Mouse (Mus musculus) B cell, adult 2 months (primary cell): ENCODE results near the gene Gm21060.
A peak's percentile ranks its signal among the peaks of the same experiment; 100 is the strongest.
"Not testable (repeated sequence)": the region's sequence is repeated elsewhere in the genome, so short reads cannot be mapped to it uniquely, and the experiment has no call there.

Experiments
- DNase-seq, 2 experiments: peaks; one replicate each; pipeline ENCODE4 v3.0.0; 2022

Gene Gm21060

DNA sequence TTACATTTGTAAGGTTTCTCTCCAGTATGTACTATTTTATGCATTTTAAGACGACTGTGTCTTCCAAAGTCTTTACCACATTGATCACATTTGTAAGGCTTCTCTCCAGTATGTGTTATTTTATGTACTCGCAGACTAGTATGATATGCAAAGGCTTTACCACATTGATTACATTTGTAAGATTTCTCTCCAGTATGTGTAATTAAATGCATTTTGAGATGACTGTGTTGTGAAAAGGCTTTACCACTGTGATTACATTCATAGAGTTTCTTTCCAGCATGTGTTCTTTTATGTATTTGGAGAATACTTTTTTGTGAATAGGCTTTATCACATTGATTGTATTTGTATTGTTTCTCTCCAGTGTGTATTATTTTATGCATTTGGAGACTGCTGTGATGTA lies at the start of gene Gm21060:
Gm21060 (minus strand) TSS at position 101 of the 400 bp plus-strand sequence.
- DNase-seq: no peak

DNA sequence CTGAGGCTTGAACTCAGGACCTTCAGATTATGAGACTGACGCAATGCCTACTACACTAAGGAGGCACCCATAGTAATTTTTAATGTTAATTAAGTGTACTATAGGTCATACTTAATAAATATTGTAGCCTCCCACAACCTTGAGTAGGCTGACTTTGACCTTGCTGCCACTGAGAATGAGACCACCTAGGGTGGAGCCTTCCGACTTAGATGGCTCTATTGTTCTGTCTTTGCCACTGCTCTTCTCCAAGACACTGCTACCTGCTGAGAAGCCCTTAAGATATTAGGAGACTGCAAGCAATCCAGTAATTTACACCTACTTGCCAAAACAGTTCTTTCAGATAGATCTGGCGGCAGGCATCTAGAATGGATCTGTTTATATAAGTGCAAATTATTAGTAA lies 24.0 kb upstream of the Gm21060 start:
- not testable (repeated sequence) for DNase-seq

DNA sequence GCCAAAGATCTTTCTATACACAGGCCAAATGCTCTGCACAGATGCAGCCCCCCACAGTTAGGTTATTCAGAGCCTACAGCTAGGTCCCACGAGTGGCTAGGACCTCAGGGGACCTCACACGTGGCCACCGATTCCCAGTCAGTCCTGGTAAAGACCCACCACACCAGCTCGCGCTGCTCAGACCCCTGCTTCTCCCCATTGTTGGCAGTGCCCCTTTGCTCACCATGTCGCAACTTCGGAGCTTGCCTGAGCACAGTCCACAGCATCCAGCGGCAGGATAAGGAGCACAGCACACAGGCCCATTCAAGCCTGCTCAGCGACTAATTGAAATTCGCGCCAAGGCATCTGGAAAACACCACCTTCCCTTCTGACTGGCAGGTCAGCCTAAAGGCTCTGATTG lies 16.3 kb upstream of the Gm21060 start:
- DNase-seq: not testable (repeated sequence)

DNA sequence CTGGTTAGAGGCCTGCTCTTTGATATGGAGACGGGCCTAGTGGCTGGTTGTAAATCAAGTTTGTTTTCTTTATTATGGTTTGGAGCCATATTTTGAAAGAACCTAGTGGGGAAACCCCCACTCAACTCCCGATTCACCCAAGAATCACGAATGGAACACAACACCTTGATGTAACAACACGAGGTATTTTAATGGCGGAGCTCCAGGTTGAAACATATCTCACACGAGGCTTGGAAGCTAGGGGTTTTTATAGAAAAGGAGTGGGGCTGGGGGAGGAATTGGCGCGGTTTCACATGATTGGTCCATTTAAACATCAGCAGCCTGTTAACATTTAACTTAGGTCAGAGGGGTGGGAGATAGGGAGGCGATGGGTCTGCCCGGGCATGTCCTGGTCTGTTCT lies 15.5 kb upstream of the Gm21060 start:
- not testable (repeated sequence) for DNase-seq

DNA sequence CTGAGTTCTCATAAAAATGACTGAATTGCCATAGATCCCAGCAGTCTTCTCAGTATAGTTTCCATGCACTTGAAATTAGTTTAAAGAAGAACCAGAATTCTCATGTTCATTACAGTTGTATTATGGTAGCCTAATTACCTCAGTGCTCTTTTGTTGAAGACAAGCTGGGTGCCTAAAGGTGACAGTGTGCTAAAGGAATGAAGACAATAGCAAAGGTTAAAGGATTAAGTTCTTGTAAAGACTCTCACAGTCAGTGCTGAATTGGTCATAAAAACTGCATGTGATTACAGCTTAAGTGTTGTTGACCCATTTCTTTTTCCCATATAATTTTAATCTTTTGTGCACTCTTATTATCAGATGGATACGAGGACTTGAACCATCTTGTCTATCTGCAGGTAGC lies 11.2 kb upstream of the Gm21060 start:
- DNase-seq: not testable (repeated sequence)

DNA sequence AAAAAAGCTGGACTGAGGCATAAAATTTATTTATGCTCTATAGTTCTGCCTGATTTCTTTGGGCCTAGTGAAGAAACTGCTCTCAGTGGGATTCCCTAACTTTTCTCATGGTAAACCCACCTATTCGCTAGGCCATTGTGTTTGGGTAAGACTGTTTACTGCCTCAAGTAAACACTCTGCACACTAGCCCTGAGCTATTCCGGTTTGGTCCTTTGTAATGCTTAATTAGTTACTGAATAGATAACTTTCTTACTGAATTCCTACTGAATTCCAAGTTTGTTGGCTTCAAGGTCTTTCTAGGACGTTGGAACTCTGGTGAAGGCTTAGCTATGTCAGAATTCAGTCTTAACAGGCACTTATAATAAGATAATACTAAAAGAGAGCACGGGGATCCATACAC lies 11.8 kb downstream of the Gm21060 start:
- DNase-seq: not testable (repeated sequence)

DNA sequence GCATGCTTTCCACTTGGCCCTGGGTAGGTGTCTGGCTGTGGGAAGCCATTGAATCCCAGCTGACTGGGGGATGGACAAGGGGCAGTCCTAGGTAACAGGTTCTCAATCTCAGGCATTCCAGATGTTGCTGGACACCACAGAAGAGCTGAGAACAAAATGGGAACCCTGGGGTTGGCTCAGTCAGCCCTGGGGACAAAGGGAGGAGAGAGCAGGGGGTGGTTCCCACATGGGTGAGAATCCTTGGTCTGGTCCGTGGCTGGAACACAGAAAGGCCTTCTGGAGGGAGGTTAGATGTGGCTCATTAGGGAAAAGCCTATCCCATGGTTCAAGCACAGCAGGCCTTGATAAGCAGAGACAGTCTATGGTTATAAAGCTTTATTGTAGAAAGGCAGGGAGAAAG lies 13.3 kb downstream of the Gm21060 start:
- DNase-seq: no peak

DNA sequence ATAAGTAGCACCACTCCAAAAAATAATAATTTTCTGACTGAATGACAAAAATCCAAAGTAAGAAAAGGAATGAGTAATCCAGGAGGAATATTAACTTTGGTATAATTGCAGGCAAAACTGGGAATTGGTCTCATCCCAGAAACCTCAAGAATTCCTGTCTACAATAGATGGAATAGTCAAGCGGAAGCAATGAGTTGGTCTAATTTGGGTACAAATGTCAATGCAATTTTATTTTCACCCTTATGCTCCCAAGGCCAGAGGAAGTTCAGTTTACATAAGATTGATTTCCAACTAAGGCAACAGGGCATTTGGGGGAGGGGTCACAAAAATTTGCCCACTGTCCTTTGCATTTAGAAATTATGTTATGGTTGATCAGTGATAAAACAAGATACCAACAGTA lies 21.4 kb downstream of the Gm21060 start:
- DNase-seq: no peak

DNA sequence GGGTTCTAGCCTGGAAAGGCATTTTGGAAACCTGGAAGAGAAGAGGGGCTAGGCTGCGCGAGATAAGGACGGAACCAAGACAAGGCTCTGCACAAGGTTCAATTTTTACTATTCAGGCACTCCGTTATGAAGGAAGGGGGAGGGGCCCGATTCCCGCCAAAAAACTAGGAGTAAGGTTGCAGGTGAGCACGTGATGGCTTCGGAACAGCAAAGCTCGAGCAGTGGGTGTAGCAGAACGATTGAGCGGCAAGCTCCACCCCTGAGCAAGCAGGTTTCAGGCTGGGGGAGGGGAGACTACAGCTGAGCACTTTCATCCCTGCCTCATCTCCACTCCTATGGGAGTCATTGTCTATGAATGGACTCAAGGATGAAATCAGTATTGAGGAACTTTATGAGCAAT lies 27.7 kb downstream of the Gm21060 start:
- not testable (repeated sequence) for DNase-seq

DNA sequence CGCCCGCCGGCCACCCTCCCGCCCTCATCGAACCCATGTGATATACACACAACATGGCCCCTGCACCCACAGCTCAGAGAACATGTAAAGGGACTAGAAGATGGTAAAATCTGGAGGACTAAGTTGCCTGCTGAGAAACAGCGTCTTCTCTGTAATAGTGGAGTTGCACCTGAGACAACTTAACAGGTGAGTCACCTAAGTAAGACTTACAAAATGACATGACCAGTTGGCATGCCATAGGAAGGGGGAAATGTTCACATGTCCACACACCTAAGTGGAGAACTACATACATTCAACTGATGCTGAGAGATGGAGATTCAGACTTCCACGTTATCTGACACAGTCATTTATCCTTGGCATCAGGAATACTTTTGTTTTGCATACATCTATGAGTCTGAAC lies 29.7 kb downstream of the Gm21060 start:
- peak; percentile 36 for DNase-seq

DNA sequence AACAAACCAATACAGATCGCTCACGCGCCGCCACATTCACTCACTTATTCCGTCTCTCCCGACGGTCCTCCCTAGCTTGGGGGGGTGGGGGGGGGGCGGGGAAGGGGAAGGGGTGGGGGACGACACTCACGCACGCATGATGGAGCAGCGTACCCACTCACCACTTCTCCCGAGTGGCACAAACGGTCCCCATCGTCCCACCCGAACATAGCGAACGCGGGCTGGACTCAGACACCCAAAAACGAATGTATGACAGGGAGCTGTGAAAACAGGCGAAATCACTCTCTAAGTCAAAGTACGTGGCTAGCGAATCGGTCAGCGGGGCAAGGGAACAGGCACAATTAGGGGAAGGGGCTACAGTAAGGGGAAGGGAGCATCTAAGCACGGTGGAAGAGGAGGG lies 30.2 kb downstream of the Gm21060 start:
- DNase-seq: peak; percentile 60 to 68

DNA sequence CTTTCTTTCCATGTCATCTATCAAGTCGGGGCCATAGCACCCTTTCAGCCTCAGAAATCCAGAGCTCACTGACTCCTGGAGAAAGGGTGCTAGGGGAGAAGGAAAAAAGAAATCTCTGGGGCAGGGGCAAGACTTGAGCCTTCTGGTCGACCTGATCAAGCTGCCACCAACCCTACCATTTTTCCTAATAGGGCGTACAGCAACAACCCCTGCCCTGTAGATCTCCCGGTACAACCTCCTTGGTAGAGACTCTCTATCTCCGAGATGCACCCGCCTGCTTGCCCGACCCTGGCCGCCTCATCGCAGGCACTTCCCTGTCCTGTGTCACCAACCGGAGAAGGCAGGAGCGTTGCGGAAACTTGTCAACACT lies 30.6 kb downstream of the Gm21060 start:
- peak; percentile 77 to 79 for DNase-seq

DNA sequence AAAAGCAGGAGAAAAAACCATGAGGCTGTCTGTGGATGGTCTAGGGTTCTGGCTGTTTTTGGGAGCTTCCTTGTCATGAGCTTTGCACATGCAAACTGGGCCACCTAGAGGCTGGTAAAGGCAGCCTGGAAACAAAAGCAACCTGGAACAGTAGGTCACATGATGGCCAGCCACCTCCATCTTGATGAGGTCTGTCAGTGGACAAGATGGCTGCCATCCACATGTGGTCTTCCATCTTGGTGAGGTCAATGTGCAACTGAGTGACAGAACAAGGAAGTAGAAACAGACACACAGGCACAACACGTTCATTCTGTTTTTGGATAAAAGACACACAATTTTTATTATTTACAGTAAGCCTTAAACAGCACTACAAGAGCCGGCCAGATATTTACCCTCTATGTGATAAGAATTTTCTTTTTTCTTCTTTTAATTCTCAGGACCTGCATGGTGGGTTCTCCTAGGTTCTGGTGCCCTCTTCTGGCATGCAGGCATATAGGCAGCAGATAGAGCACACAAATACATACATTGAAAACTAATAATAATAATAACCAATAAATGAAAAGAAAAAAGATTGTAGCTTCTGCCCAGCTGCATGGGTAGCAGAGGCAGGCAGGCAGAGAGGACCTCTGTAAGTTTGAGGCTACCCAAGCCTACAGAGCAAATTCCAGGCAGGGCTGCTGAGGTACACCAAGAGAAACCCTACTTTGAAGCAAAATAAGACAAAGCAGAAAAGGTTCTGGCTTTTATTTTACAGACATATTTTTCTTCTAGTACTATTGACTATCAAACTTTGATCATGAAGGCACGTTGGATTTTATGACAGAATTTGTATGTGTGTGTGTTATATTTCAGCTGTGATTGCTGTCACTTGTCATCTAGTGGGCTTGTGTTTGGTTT lies 31.3 kb downstream of the Gm21060 start:
- peak; percentile 74 to 82 for DNase-seq

DNA sequence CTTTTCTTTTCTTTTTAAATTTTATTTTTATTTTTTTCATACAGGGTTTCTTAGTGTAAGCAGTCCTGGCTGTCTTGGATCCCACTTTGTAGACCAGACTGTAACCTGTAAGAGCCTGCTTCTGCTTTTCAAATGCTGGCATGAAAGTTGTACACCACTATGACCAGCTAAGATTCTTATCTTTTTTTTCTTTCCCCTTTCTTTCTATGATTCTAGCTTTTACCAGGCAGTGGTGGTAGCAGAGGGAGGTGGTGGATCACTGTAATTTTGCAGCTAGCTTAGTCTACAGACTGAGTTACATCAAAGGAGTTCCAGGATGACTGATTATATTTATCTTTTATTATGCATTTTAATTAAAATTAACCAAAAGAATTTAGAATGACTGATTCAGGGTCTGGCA lies 31.9 kb downstream of the Gm21060 start:
- DNase-seq: no peak

DNA sequence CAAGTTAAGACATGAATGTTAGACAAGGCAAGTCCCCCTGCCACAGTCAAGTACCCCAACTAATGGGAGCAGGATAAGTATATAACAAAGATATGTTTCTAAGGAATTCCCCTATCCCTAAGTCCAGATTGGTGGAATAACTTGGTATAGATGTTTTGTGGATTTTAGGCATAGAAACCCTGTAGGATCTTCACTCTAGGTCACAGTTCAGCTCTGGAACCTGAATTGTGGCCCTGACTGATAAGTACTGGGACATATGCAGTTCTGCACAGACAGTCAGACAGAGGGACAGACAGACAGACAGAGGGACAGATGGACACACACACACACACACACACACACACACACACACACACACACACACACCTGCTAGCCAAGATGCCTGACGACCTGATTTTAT lies 32.6 kb downstream of the Gm21060 start:
- no peak for DNase-seq

DNA sequence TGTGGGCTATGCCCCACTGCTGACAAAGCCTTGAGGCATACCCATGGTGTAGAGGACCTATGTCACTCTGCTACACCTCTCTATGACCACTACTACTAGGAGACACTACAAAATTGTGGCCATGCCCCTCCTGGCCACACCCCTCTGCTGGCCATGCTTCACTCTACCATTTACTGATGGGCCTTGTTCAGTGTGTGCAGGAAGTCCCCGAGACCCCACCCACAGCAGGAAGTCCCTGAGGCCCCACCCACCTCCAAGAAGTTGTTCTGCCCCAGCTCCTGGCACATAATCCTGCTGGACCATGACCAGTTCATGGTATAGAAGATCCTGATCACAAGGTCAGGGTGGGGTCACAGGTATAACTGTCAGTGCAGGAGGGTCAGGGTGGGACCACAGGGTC lies 35.6 kb downstream of the Gm21060 start:
- no peak for DNase-seq

DNA sequence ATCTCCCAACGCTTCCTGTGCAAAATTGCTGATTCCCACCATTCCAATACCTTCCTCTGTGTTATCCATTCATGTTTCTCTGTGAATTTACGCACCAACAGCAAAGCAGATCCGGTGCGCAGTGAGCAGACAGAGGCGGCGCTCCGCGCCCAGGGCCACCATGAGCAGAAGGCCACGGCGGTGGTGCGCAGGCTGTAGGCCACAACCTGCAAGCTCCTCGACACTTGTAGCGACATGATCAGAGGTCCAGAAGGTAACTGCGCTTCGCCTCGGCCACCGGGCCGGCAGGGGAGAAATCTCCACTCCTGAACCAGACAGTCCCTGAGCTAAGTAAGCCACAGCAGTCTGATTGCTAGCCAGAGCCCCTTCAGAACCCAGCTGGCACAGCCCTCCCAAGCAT lies 39.1 kb downstream of the Gm21060 start:
- no peak for DNase-seq

DNA sequence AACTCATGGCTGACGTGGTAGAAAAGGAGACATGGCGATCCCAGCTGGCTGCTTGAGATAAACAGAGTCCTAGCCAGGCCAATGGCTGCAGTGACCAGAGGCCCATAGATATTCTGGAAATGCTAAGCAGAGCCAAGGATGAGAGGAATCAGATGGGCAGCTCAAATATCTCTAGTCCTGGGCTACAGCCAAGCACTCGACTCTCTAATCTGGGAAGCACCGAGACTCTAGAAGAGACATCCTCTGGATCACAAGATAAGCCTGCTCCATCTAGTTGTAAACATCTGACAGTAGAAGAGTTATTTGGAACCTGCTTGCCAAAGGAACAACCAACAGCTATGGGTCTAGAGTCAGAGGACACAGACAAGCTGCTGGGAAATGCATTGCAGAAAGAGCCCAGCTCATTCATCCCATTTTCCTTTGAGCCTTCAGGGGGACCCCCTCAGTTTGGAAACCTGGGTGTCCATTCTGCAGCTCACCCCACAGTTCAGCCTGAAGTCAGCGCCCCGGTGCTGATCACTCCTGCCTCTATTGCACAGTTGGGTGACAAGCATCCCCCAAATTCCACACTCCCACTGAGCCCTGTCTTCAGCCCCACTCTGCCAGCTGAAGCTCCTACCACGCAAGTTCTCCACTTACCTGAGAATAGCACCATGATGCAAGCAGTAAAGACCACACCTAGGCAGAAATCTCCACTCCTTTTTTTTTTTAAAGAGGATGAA lies 40.5 kb downstream of the Gm21060 start:
- DNase-seq: no peak

DNA sequence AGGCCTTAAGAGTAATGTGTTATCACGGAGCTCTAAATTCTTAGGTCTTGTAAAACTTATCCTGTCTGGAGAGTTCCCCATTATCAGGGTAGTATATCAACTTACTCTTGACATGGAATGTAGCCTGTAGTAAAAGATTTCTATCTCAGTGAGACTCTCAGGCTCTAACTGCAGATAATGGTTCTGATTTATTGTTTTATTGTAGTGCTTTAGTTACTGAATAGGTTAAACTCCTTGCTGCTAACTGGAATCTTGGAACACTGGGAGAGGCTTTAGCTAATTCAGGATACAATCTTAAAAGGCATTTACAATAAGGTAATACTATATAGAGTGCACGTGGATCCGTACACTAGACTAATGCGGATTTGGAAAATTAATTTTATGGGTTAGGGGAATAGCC lies 49.5 kb downstream of the Gm21060 start:
- not testable (repeated sequence) for DNase-seq
